In genomic region chr6:34246512-34246911, GRCm38 (mm10) we compare ENCODE assay signal across 17 mouse cellular contexts.
"Had no signal": no experiment of that assay in that cellular context is flagged by ENCODE, and none has a peak within 500 bp of the region (broad histone marks: within the 10 kb centered on the region; RNA-seq: fewer than 3 reads in every experiment).

No protein-coding gene starts in this region.

- H3K4me1 ChIP-seq: midbrain, embryonic 12.5 days; midbrain, embryonic 15.5 days had no signal

- H3K27ac ChIP-seq: liver, embryonic 14.5 days; midbrain, embryonic 10.5 days; midbrain, embryonic 12.5 days; midbrain, embryonic 15.5 days; neural tube, embryonic 13.5 days; neural tube, embryonic 15.5 days had no signal

- H3K4me3 ChIP-seq: midbrain, embryonic 10.5 days; midbrain, embryonic 12.5 days; midbrain, embryonic 15.5 days; neural tube, embryonic 13.5 days; neural tube, embryonic 15.5 days had no signal

- DNase-seq: lung, adult 18-20 months; lung, embryonic 14.5 days; lung, postnatal 10 days; lung, postnatal 4 days; retina, postnatal 1 day; right cerebral cortex, adult 18-20 months; right cerebral cortex, postnatal 14 days; spleen, adult 18-20 months; thymus, adult 18-20 months; thymus, postnatal 14 days; thymus, postnatal 36 days had no signal

- ATAC-seq: midbrain, embryonic 15.5 days had no signal

- H3K36me3 ChIP-seq: midbrain, embryonic 10.5 days; midbrain, embryonic 12.5 days; midbrain, embryonic 15.5 days; neural tube, embryonic 13.5 days; neural tube, embryonic 15.5 days had no signal

- H3K9ac ChIP-seq: liver, embryonic 14.5 days; lung, embryonic 14.5 days; midbrain, embryonic 12.5 days; midbrain, embryonic 15.5 days; neural tube, embryonic 13.5 days; neural tube, embryonic 15.5 days had no signal

- H3K4me2 ChIP-seq: lung, embryonic 14.5 days; midbrain, embryonic 12.5 days; midbrain, embryonic 15.5 days; neural tube, embryonic 13.5 days; neural tube, embryonic 15.5 days had no signal

- H3K27me3 ChIP-seq: midbrain, embryonic 12.5 days; midbrain, embryonic 15.5 days; neural tube, embryonic 13.5 days; neural tube, embryonic 15.5 days had no signal

- H3K9me3 ChIP-seq: midbrain, embryonic 10.5 days; midbrain, embryonic 12.5 days; midbrain, embryonic 15.5 days; neural tube, embryonic 13.5 days; neural tube, embryonic 15.5 days had no signal
